Mouse (Mus musculus): ENCODE data around the gene Prlh. TPM values are rescaled to one million over a fixed set of nuclear protein-coding genes. Genes with fewer than 3 reads are reported as not detected.

The Prlh gene
- polyA plus RNA-seq (2014; fragmentation: Nextera tagmentation; extraction: Ambion mirVana) = not detected in 2 replicates

- Histone ChIP-seq H3K9me3 (ENCODE audit: control insufficient read depth, low read depth, low read length) (no peaks in the 10 kb centered on the region), H3K4me2 (replicated peaks; ENCODE audit: low read depth, low read length) (no peak within 1 kb of the TSS), H3K36me3 (ENCODE audit: control insufficient read depth, insufficient read depth, low read length) (no peaks in the 10 kb centered on the region), H3K4me3 (ENCODE audit: low read depth, low read length) (no peak within 1 kb of the TSS), H3K27me3 (ENCODE audit: control insufficient read depth, insufficient read depth, low read length) (no peaks in the 10 kb centered on the region), H3K27ac (ENCODE audit: low read length) (no peak within 1 kb of the TSS), H3K4me1 (ENCODE audit: control insufficient read depth, insufficient read depth, low read length) (no peaks in the 10 kb centered on the region), H3K9ac (replicated peaks; ENCODE audit: low read depth, low read length) (no peak within 1 kb of the TSS)
- WGBS = 80% methylated on average over 8 of the region's 8 CpGs
- no peak for ATAC-seq (ENCODE audit: insufficient number of reproducible peaks, insufficient read depth, low FRiP score, low read depth)
Observed at GRCm38 (mm10) chr1:90952808-90953207, at the start of gene Prlh. Prlh (plus strand) TSS chr1:90953108.

DNA sequence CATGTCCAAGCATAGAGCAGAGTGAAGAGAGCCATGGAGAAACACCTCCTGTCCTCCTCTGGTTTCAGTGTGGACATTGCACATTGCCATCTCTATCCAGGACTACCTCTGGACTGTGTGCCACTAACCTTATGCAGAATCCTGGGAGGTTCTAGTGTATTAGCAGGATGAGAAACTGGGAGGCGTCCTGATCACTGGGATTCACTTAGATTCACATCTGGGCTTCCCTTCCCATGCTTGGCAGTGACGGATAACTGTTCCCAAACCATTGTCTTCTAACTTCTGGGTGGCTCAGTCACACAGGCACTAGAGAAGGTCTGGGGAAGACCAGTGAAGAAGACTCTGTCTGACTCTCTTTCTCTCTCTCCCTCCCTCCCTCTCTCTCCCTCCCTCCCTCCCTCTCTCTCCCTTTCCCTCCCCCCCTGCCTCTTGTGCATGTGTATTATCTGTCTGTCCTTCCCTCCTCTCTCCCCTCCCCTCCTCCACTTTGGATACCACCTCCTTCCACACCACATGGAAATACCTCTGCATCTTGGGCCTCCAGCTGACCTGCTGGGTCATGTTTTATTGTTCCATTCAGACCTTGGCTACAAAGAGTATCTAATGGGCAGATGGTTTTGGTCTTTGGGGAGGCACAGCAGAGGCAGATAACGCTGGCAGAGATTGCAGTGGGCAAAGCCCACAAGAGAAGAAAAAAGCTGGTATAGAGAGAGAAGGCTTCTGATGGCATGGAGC lies 49.5 kb upstream of the Prlh start:
- H3K27ac ChIP-seq (ENCODE audit: low read length) = peak overlapping the region; percentile 79
- 56% methylated on average over 3 of the region's 3 CpGs for whole genome bisulfite sequencing
- H3K9ac ChIP-seq (replicated peaks; ENCODE audit: low read depth, low read length) = no peak overlapping the region
- H3K27me3 ChIP-seq (ENCODE audit: control insufficient read depth, insufficient read depth, low read length) = no peaks in the 10 kb centered on the region
- peaks cover 15% of the 10 kb centered on the region for H3K4me1 ChIP-seq (ENCODE audit: control insufficient read depth, insufficient read depth, low read length)
- ATAC-seq (ENCODE audit: insufficient number of reproducible peaks, insufficient read depth, low FRiP score, low read depth) = no peak
- no peaks in the 10 kb centered on the region for H3K36me3 ChIP-seq (ENCODE audit: control insufficient read depth, insufficient read depth, low read length)
- H3K4me3 ChIP-seq (ENCODE audit: low read depth, low read length) = no peak overlapping the region
- no peaks in the 10 kb centered on the region for H3K9me3 ChIP-seq (ENCODE audit: control insufficient read depth, low read depth, low read length)
- no peak overlapping the region for H3K4me2 ChIP-seq (replicated peaks; ENCODE audit: low read depth, low read length)

GRCm38 (mm10) chr1:90903971-90904458 lies 48.9 kb upstream of the Prlh start:
- no peak overlapping the region for H3K9ac ChIP-seq (replicated peaks; ENCODE audit: low read depth, low read length)
- peak; percentile 72; the same call in 1 of the 2 replicates for ATAC-seq (ENCODE audit: insufficient number of reproducible peaks, insufficient read depth, low FRiP score, low read depth)
- 33% methylated on average over 8 of the region's 8 CpGs for WGBS
- no peaks in the 10 kb centered on the region for H3K27me3 ChIP-seq (ENCODE audit: control insufficient read depth, insufficient read depth, low read length)
- no peaks in the 10 kb centered on the region for H3K36me3 ChIP-seq (ENCODE audit: control insufficient read depth, insufficient read depth, low read length)
- H3K9me3 ChIP-seq (ENCODE audit: control insufficient read depth, low read depth, low read length) = no peaks in the 10 kb centered on the region
- no peak overlapping the region for H3K4me2 ChIP-seq (replicated peaks; ENCODE audit: low read depth, low read length)
- no peak overlapping the region for H3K4me3 ChIP-seq (ENCODE audit: low read depth, low read length)
- H3K27ac ChIP-seq (ENCODE audit: low read length) = peak overlapping the region; percentile 79
- peaks cover 15% of the 10 kb centered on the region for H3K4me1 ChIP-seq (ENCODE audit: control insufficient read depth, insufficient read depth, low read length)

DNA sequence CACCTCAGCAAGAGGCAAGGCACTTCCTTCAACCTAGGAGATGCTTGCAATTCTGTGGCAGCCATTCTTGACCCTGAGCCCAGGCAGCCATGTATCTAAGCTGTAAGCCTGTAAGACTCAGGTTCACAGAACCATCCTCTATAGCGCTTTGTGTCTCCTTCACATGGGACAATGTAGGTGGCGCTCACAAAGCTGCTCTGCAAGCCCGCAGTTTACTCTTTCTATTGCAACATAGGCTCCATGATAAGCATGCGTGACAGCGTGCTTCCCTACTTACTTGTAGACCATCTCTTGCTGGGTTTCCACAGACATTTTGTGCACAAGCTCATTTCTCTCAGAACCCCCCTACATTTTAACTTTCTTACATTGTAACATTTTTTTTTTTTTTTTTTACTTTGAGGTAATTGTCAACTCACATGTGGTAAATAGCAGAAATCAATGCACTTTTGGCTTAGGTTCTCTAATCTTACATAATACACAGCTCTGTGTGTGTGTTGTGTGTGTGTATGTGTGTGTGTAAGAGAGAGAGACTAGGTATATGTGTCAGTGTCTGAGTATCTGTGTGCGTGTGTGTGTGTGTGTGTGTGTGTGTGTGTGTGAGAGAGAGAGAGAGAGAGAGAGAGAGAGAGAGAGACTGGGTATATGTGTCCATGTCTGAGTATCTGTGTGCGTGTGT lies 48.0 kb upstream of the Prlh start:
- Histone ChIP-seq H3K27ac (ENCODE audit: low read length) (peak overlapping the region; percentile 53; the same call in 1 of the 2 replicates), H3K4me1 (ENCODE audit: control insufficient read depth, insufficient read depth, low read length) (peaks cover 22% of the 10 kb centered on the region), H3K27me3 (ENCODE audit: control insufficient read depth, insufficient read depth, low read length) (no peaks in the 10 kb centered on the region), H3K36me3 (ENCODE audit: control insufficient read depth, insufficient read depth, low read length) (no peaks in the 10 kb centered on the region), H3K9me3 (ENCODE audit: control insufficient read depth, low read depth, low read length) (no peaks in the 10 kb centered on the region), H3K4me2 (replicated peaks; ENCODE audit: low read depth, low read length) (no peak overlapping the region), H3K9ac (replicated peaks; ENCODE audit: low read depth, low read length) (no peak overlapping the region), H3K4me3 (ENCODE audit: low read depth, low read length) (no peak overlapping the region)
- 82% methylated on average over 7 of the region's 7 CpGs for WGBS
- no peak for ATAC-seq (ENCODE audit: insufficient number of reproducible peaks, insufficient read depth, low FRiP score, low read depth)

DNA sequence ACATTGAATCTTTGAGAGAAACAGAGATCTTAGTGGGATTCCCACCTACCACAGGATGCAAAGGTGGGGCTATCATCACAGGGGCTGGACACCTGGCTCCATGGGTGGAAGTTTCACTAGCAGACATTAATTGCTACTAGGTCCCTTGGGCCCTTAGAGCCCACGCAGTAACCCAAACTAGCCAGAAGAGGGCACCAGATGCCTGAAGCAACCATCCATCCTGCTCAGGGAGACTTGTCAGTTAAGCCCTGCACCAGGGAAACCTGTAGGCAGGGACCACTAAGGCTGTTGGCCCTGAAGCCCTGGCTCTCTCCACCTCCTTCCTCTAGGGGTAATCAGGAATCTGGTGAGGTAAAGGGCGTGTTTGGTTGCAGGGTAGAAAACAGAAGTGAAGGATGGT lies 46.6 kb upstream of the Prlh start:
- Histone ChIP-seq H3K9me3 (ENCODE audit: control insufficient read depth, low read depth, low read length) (no peaks in the 10 kb centered on the region), H3K27ac (ENCODE audit: low read length) (no peak overlapping the region), H3K27me3 (ENCODE audit: control insufficient read depth, insufficient read depth, low read length) (no peaks in the 10 kb centered on the region), H3K4me2 (replicated peaks; ENCODE audit: low read depth, low read length) (no peak overlapping the region), H3K9ac (replicated peaks; ENCODE audit: low read depth, low read length) (no peak overlapping the region), H3K4me1 (ENCODE audit: control insufficient read depth, insufficient read depth, low read length) (peaks cover 29% of the 10 kb centered on the region), H3K36me3 (ENCODE audit: control insufficient read depth, insufficient read depth, low read length) (no peaks in the 10 kb centered on the region), H3K4me3 (ENCODE audit: low read depth, low read length) (no peak overlapping the region)
- 26% methylated on average over 2 of the region's 2 CpGs for WGBS
- ATAC-seq (ENCODE audit: insufficient number of reproducible peaks, insufficient read depth, low FRiP score, low read depth) = no peak

GRCm38 (mm10) chr1:90909161-90909560 lies 43.7 kb upstream of the Prlh start:
- no peak overlapping the region for H3K4me3 ChIP-seq (ENCODE audit: low read depth, low read length)
- no peaks in the 10 kb centered on the region for H3K9me3 ChIP-seq (ENCODE audit: control insufficient read depth, low read depth, low read length)
- H3K4me1 ChIP-seq (ENCODE audit: control insufficient read depth, insufficient read depth, low read length) = peaks cover 20% of the 10 kb centered on the region
- no peak overlapping the region for H3K4me2 ChIP-seq (replicated peaks; ENCODE audit: low read depth, low read length)
- H3K27ac ChIP-seq (ENCODE audit: low read length) = peak overlapping the region; percentile 55; the same call in 1 of the 2 replicates
- H3K9ac ChIP-seq (replicated peaks; ENCODE audit: low read depth, low read length) = no peak overlapping the region
- ATAC-seq (ENCODE audit: insufficient number of reproducible peaks, insufficient read depth, low FRiP score, low read depth) = peak; percentile 7; the same call in 1 of the 2 replicates
- H3K27me3 ChIP-seq (ENCODE audit: control insufficient read depth, insufficient read depth, low read length) = no peaks in the 10 kb centered on the region
- H3K36me3 ChIP-seq (ENCODE audit: control insufficient read depth, insufficient read depth, low read length) = no peaks in the 10 kb centered on the region

- Histone ChIP-seq H3K27me3 (ENCODE audit: control insufficient read depth, insufficient read depth, low read length) (no peaks in the 10 kb centered on the region), H3K4me3 (ENCODE audit: low read depth, low read length) (no peak overlapping the region), H3K4me1 (ENCODE audit: control insufficient read depth, insufficient read depth, low read length) (peaks cover 17% of the 10 kb centered on the region), H3K36me3 (ENCODE audit: control insufficient read depth, insufficient read depth, low read length) (no peaks in the 10 kb centered on the region), H3K4me2 (replicated peaks; ENCODE audit: low read depth, low read length) (peak overlapping the region; percentile 35), H3K9ac (replicated peaks; ENCODE audit: low read depth, low read length) (0 out of 2 replicates have a peak overlapping the region, but pooled peaks have one; percentile 18), H3K9me3 (ENCODE audit: control insufficient read depth, low read depth, low read length) (no peaks in the 10 kb centered on the region), H3K27ac (ENCODE audit: low read length) (peak overlapping the region; percentile 55; the same call in 1 of the 2 replicates)
- WGBS = 27% methylated on average over 17 of the region's 17 CpGs
- ATAC-seq (ENCODE audit: insufficient number of reproducible peaks, insufficient read depth, low FRiP score, low read depth) = peak; percentile 75
Observed at GRCm38 (mm10) chr1:90909631-90910152, 43.2 kb upstream of the Prlh start.

DNA sequence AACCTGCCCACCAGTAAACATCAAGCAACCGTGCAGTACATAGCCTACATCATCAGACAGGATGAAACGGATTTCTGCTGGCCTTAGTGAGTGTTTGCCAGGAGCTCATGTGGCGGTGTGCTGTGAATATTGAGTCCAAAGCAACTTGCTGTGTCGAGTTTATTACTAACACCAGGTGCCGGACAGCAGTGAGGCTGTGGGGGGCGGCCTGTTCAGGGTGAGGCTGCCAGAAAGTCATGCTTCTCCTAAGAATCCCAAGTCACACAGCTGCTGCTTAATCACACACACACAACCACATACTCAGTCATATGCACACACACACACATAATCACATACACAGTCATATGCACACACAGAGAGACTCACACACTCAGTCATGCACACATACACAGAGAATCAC lies 39.7 kb upstream of the Prlh start:
- no peak for ATAC-seq (ENCODE audit: insufficient number of reproducible peaks, insufficient read depth, low FRiP score, low read depth)
- 70% methylated on average over 6 of the region's 6 CpGs for WGBS
- Histone ChIP-seq H3K9me3 (ENCODE audit: control insufficient read depth, low read depth, low read length) (no peaks in the 10 kb centered on the region), H3K27me3 (ENCODE audit: control insufficient read depth, insufficient read depth, low read length) (no peaks in the 10 kb centered on the region), H3K4me3 (ENCODE audit: low read depth, low read length) (no peak overlapping the region), H3K27ac (ENCODE audit: low read length) (no peak overlapping the region), H3K36me3 (ENCODE audit: control insufficient read depth, insufficient read depth, low read length) (no peaks in the 10 kb centered on the region), H3K4me1 (ENCODE audit: control insufficient read depth, insufficient read depth, low read length) (peaks cover 21% of the 10 kb centered on the region), H3K4me2 (replicated peaks; ENCODE audit: low read depth, low read length) (no peak overlapping the region), H3K9ac (replicated peaks; ENCODE audit: low read depth, low read length) (no peak overlapping the region)
